Mouse (Mus musculus): ENCODE measurements around the gene Dock9. TPM values are rescaled to one million over a fixed set of nuclear protein-coding genes. Genes with fewer than 3 reads are reported as not detected.
"Not testable (repeated sequence)": the region's sequence is repeated elsewhere in the genome, so short reads cannot be mapped to it uniquely, and the experiment has no call there.

Dock9 gene
- polyA plus RNA-seq, 1 experiment from 2014 or later: 5.4 TPM

DNA sequence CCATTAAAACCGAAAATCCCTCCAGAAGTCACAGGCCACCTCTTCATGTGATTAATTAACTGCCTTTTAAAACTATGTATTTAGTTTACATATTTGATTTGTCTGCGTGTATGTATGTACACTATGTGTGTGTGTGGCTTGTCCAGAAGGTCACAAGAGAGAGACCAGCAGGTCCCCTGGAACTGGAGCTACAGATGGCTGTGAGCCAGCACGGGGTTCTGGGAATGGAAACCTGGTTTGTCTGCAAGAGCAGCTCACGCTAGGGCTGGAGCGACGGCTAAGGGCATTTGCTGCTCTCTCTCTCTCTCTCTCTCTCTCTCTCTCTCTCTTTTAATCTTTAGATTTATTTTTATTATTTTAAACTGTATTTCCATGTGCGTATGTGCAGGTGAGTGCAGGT, 144.4 kb downstream of the Dock9 start:
- Histone ChIP-seq H3K4me1 (no peaks in the 10 kb centered on the region), H3K4me2 (replicated peaks) (no peak overlapping the region), H3K36me3 (no peaks in the 10 kb centered on the region), H3K9me3 (no peaks in the 10 kb centered on the region), H3K9ac (replicated peaks) (no peak overlapping the region), H3K4me3 (no peak overlapping the region), H3K27ac (replicated peaks) (no peak overlapping the region), H3K27me3 (no peaks in the 10 kb centered on the region)
- ATAC-seq (ENCODE audit: low FRiP score, low read depth): no peak
- WGBS: 92% methylated on average over 7 of the region's 7 CpGs

DNA sequence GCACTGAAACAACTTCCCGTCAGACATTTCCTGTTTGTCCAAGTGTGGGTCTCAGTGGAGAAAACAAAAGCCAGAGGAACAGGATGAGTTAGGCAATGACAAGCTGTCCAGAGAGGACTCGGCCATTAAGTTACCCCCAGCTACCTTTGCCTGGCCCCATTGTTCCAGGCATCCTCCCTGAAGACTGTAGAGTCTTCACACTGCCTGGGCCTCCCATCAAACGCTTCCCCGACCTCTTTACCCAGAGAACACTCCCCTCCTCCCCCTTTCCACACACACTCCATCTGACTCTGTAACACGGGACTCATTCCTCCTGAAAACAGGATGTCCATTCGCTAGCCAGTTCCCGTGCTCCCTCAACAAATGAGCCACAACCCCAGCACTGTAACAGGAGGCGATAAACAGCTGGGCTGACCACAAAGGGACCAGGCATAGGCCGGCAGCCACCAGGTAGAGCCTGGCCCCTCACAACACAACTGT, 149.0 kb downstream of the Dock9 start:
- Histone ChIP-seq H3K9me3 (no peaks in the 10 kb centered on the region), H3K4me2 (replicated peaks) (no peak overlapping the region), H3K4me1 (no peaks in the 10 kb centered on the region), H3K4me3 (no peak overlapping the region), H3K27ac (replicated peaks) (no peak overlapping the region), H3K9ac (replicated peaks) (no peak overlapping the region), H3K27me3 (no peaks in the 10 kb centered on the region), H3K36me3 (no peaks in the 10 kb centered on the region)
- 63% methylated on average over 9 of the region's 9 CpGs for WGBS
- ATAC-seq (ENCODE audit: low FRiP score, low read depth): no peak

DNA sequence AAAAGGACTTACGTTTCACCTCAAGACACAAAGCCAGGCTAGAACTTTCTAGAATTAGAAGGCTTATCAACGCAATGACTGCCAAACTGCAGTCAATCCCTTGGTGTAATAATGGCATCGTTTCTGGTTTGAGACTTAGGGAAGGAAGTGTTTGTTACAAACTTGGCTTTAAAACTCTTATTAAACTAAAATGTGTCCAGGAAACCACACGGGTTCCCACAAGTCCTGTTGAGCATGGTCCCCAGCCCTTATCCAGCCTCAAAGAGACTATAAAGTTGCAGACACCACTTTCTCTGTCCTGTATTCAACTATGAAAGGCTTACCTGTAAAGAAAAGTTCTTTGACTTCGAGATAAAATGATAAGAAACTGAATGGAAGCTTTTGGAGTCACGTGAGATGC, 149.9 kb downstream of the Dock9 start:
- no peaks in the 10 kb centered on the region for H3K27me3 ChIP-seq
- H3K4me1 ChIP-seq: no peaks in the 10 kb centered on the region
- no peaks in the 10 kb centered on the region for H3K9me3 ChIP-seq
- 92% methylated on average over 6 of the region's 6 CpGs for WGBS
- no peak overlapping the region for H3K4me2 ChIP-seq (replicated peaks)
- no peak for ATAC-seq (ENCODE audit: low FRiP score, low read depth)
- H3K9ac ChIP-seq (replicated peaks): no peak overlapping the region
- H3K4me3 ChIP-seq: no peak overlapping the region
- no peaks in the 10 kb centered on the region for H3K36me3 ChIP-seq
- H3K27ac ChIP-seq (replicated peaks): no peak overlapping the region

DNA sequence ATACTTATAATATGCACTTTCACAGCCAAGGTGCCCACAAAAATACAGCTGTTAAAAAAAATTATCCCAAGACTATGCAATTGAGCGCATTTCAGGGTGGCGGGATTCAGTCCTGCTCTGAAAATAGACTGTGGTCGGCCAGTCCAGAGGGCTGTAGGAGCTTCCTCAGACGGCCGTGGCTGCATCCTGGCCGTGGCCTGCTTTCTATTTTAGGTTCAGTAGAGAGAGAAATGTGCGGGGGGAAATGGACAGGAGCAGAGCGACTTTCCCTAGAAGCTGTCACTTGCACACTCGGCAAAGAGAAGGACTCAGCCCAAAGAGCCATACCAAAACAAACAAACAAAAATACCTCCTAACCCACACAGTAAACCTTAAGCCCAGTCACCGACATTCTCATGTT, 151.0 kb downstream of the Dock9 start:
- Histone ChIP-seq H3K9ac (replicated peaks) (no peak overlapping the region), H3K4me2 (replicated peaks) (no peak overlapping the region), H3K27ac (replicated peaks) (no peak overlapping the region), H3K4me1 (no peaks in the 10 kb centered on the region), H3K4me3 (no peak overlapping the region), H3K27me3 (no peaks in the 10 kb centered on the region), H3K9me3 (no peaks in the 10 kb centered on the region), H3K36me3 (no peaks in the 10 kb centered on the region)
- WGBS: 84% methylated on average over 10 of the region's 10 CpGs
- no peak for ATAC-seq (ENCODE audit: low FRiP score, low read depth)

DNA sequence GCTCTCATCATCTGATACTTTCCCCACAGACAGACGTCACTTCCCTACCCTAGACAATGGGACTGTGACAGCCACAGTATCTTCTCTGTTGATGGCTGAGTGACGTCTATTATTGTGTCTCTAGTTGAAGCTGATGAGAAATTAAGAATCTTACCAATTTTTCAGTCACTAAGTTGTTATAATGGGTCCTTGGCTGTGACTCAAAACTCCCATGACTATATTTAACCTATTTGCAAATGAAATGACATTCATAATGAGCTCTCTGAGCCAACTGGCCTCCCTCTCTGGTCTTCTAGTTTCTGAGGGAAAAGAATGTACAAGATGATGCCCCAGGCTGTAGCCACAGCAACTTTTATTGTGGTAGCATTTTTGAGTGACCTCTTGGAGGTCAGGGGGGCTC, 153.3 kb downstream of the Dock9 start:
- ATAC-seq (ENCODE audit: low FRiP score, low read depth): no peak
- H3K9me3 ChIP-seq: no peaks in the 10 kb centered on the region
- H3K4me2 ChIP-seq (replicated peaks): no peak overlapping the region
- no peaks in the 10 kb centered on the region for H3K27me3 ChIP-seq
- peaks cover 4% of the 10 kb centered on the region; the same call in 1 of the 2 replicates for H3K36me3 ChIP-seq
- H3K4me3 ChIP-seq: no peak overlapping the region
- WGBS: 86% methylated on average over 2 of the region's 2 CpGs
- H3K9ac ChIP-seq (replicated peaks): no peak overlapping the region
- no peaks in the 10 kb centered on the region for H3K4me1 ChIP-seq
- no peak overlapping the region for H3K27ac ChIP-seq (replicated peaks)

DNA sequence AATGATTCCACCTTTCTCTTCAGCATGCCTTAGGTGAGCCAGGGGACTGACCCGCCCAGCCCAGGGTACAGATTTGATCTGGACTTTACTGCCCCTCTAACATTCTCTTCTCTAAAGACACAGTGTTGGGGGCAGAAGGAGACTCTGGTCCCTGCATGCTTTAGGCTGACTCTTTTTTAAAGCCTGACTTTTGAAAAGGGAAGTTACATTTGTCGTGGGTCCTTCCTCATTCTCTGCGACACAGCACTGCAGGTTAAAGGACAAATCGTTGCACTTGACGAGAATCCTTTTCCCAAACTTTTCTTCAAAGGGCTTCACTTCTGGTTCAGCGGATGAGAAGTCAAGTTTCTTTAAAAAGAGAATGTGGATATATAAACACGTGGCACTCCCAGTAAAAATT, 156.4 kb downstream of the Dock9 start:
- no peaks in the 10 kb centered on the region for H3K27me3 ChIP-seq
- WGBS: 87% methylated on average over 7 of the region's 7 CpGs
- H3K4me1 ChIP-seq: no peaks in the 10 kb centered on the region
- no peak overlapping the region for H3K4me3 ChIP-seq
- H3K27ac ChIP-seq (replicated peaks): no peak overlapping the region
- H3K9ac ChIP-seq (replicated peaks): no peak overlapping the region
- no peak overlapping the region for H3K4me2 ChIP-seq (replicated peaks)
- no peak for ATAC-seq (ENCODE audit: low FRiP score, low read depth)
- 0 out of 2 replicates have a peak, but pooled peaks cover 3% of the 10 kb centered on the region for H3K9me3 ChIP-seq
- peaks cover 12% of the 10 kb centered on the region for H3K36me3 ChIP-seq

DNA sequence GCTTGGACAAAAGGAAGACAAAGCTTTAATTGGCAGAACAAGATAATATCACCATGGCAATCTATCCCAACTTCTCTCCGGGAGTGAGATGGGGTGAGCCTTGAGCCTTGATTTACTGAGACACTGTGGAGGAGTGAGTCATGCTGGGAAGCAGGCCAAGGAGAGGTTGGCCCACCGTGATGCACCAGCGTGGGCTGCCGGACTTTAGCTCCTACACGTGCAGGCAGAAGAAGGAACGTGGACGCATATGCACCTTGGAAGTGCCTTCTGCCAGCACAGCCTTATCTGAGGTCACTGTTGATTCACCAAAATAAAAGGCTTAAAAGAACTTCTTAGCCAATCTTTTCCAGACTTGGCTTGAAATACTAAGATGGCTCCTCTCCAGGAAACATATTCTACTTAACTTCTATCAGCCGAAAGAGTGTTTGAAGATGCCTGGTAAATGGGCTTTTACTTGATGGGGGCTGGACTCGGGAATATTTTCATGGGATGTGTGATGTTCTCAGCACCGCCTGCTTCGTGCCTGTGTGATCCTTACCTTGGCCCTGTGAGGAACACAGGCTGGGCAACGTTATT, 160.6 kb downstream of the Dock9 start:
- 90% methylated on average over 12 of the region's 12 CpGs for WGBS
- no peak for ATAC-seq (ENCODE audit: low FRiP score, low read depth)

DNA sequence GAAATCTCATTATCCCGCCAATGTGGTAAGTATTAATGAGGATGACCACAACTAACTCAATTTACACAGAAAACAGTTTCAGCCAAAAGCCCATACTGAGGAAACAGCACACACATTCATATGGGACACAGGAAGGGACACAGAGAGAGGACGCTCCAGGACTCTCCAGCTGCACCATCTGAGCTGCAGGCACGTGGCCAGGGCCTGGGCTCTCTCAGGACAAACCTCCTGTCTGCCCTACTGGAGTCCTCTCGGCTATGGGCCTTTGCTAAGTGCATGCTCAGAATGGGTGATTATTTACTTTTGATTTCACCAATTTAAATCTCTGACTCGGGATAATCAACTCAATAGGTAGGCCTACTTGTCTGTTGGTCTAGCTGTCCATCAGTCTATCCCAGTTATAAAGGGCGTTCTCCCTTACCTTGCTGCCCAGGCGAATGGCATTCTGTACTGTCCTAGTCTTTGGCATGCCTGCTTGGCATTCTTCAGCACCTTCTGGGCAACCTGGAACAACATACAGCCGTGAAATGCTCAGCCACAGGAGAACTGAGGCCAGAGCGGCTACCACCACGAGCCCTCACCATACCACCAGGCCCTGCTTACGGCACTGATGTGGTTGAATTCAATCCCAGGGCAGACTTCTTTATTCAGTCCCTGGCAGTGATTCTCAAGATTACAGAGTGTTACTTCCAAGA, 162.8 kb downstream of the Dock9 start:
- no peak overlapping the region for H3K4me2 ChIP-seq (replicated peaks)
- H3K4me3 ChIP-seq: no peak overlapping the region
- H3K27me3 ChIP-seq: no peaks in the 10 kb centered on the region
- ATAC-seq (ENCODE audit: low FRiP score, low read depth): no peak
- H3K9ac ChIP-seq (replicated peaks): no peak overlapping the region
- WGBS: 90% methylated on average over 11 of the region's 11 CpGs
- H3K36me3 ChIP-seq: peaks cover 12% of the 10 kb centered on the region
- 0 out of 2 replicates have a peak, but pooled peaks cover 3% of the 10 kb centered on the region for H3K9me3 ChIP-seq
- H3K27ac ChIP-seq (replicated peaks): no peak overlapping the region
- H3K4me1 ChIP-seq: no peaks in the 10 kb centered on the region

More for the DNA sequence above, 160.6 kb downstream of the Dock9 start:
- 0 out of 2 replicates have a peak, but pooled peaks cover 3% of the 10 kb centered on the region for H3K9me3 ChIP-seq
- no peaks in the 10 kb centered on the region for H3K4me1 ChIP-seq
- no peak overlapping the region for H3K9ac ChIP-seq (replicated peaks)
- H3K4me3 ChIP-seq: no peak overlapping the region
- H3K27ac ChIP-seq (replicated peaks): no peak overlapping the region
- no peaks in the 10 kb centered on the region for H3K27me3 ChIP-seq
- peaks cover 12% of the 10 kb centered on the region for H3K36me3 ChIP-seq
- H3K4me2 ChIP-seq (replicated peaks): no peak overlapping the region

DNA sequence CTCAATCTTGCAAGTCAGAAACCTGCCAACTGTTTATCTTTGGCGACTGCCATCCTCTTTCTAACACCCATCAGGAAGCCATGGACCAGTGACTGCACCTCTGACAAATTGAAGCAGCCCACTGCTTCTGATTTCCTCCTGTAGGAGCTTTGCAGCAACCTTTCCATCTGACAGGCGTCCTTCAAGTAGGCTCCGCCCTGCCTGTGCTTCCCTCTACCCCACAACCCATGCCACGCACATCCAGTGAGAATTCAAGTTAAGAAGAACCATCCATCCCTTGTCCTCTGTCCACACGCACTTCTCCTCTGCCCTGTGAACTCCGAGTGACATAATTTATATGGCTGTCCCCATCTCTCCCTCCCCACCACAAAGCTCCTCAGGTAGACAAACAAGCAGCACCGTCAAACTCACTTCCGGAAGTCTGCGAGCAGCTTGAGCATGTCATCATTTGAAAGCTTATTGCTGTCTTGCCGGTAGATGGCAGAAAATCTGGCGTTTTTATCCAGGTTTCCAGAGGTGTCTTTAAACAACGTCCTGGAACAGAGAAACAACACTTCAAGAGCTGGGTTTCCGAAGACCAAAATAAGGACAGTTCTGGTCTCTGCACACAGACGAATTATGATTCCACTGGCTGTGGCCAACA, 163.4 kb downstream of the Dock9 start:
- 85% methylated on average over 14 of the region's 14 CpGs for whole genome bisulfite sequencing
- Histone ChIP-seq H3K27ac (replicated peaks) (no peak overlapping the region), H3K27me3 (no peaks in the 10 kb centered on the region), H3K9ac (replicated peaks) (no peak overlapping the region), H3K9me3 (0 out of 2 replicates have a peak, but pooled peaks cover 3% of the 10 kb centered on the region), H3K4me1 (no peaks in the 10 kb centered on the region), H3K36me3 (peaks cover 7% of the 10 kb centered on the region), H3K4me3 (no peak overlapping the region), H3K4me2 (replicated peaks) (no peak overlapping the region)
- no peak for ATAC-seq (ENCODE audit: low FRiP score, low read depth)

DNA sequence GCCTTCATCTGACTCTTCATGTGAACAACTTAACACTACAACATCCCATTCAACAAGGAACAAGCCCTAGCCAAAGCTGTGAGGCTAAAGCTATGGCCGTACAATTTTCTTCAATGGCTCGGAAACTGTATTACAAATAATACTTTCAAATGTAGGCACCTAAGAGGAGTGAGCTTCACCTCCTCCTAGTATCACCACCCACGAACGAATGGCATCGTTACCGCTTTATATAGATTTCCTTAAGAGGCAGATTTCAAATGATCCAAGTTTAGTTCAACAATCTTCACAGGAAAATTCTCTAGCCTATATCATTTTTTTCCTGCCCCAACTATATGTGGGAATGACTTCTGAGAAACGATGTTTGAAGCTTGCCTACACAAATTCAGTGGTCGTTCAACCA, 165.7 kb downstream of the Dock9 start:
- Histone ChIP-seq H3K36me3 (no peaks in the 10 kb centered on the region), H3K27me3 (no peaks in the 10 kb centered on the region), H3K4me3 (no peak overlapping the region), H3K27ac (replicated peaks) (no peak overlapping the region), H3K9me3 (no peaks in the 10 kb centered on the region), H3K9ac (replicated peaks) (no peak overlapping the region), H3K4me1 (no peaks in the 10 kb centered on the region), H3K4me2 (replicated peaks) (no peak overlapping the region)
- no peak for ATAC-seq (ENCODE audit: low FRiP score, low read depth)
- 94% methylated on average over 8 of the region's 8 CpGs for WGBS

DNA sequence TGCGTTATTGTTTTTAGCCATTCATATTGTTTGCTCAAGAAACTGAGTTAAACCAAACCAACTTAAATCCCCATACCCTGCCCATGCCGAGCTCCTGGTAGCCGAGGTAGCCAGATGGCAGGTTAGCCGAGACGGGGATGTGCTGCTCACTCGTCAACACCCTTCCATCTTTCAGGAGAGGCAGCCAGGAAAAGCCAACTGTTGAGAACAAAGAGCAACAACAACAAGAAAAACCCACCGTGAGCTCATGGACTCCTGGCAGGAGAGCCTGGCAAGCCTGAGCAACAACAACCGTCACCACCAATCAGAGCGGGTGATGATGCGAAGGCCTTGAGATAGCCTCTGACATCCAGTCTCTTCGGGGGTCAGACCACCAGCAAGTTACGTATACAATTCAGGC, 170.9 kb downstream of the Dock9 start:
- H3K27ac ChIP-seq (replicated peaks): no peak overlapping the region
- no peaks in the 10 kb centered on the region for H3K9me3 ChIP-seq
- 90% methylated on average over 12 of the region's 12 CpGs for WGBS
- H3K36me3 ChIP-seq: no peaks in the 10 kb centered on the region
- H3K4me2 ChIP-seq (replicated peaks): no peak overlapping the region
- H3K27me3 ChIP-seq: no peaks in the 10 kb centered on the region
- H3K4me3 ChIP-seq: no peak overlapping the region
- no peak for ATAC-seq (ENCODE audit: low FRiP score, low read depth)
- H3K9ac ChIP-seq (replicated peaks): no peak overlapping the region
- H3K4me1 ChIP-seq: no peaks in the 10 kb centered on the region

DNA sequence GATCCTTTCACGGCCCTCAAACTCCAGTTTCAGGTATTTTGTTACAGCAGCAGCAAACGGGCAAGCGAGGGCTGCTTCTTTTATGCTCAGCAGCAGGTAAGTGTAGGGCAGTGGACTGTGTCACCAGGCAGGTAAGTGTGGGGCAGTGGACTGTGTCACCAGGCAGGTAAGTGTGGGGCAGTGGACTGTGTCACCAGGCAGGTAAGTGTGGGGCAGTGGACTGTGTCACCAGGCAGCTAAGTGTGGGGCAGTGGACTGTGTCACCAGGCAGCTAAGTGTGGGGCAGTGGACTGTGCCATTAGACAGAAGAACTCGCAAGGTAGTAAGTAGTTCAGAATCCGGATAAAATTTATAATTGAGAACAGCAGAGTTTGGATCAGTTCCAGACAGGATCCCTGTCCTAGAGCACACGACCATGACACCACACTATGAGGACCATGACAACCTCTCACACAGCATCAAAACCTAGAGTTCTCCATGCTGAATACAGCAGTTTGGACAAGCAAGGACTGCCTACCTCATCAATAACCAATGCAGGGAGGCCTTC, 173.6 kb downstream of the Dock9 start:
- not testable (repeated sequence) for H3K4me2 ChIP-seq (replicated peaks)

More for the DNA sequence above, 173.6 kb downstream of the Dock9 start:
- H3K36me3 ChIP-seq; H3K27ac ChIP-seq (replicated peaks); ATAC-seq (ENCODE audit: low FRiP score, low read depth); H3K27me3 ChIP-seq; H3K9ac ChIP-seq (replicated peaks); H3K4me1 ChIP-seq; H3K4me3 ChIP-seq; H3K9me3 ChIP-seq: not testable (repeated sequence)
- WGBS: 89% methylated on average over 6 of the region's 6 CpGs
